Mouse (Mus musculus) bone marrow, adult 2 months (tissue): ENCODE measurements around the gene Psme4.

Experiments
- CTCF ChIP-seq: fragments of 200-500 bp; IDR thresholded peaks from 2 replicates; pipeline ENCODE4 v1.5.1; 2011; ENCODE audit warnings: low read length, control low read depth; ENCODE audit not compliant: control insufficient read depth, insufficient read depth
- POLR2A ChIP-seq: fragments of 200-500 bp; IDR thresholded peaks from 2 replicates; pipeline ENCODE4 v1.6.1; 2011; ENCODE audit warnings: low read depth, mild to moderate bottlenecking, control low read depth, low read length, borderline replicate concordance; ENCODE audit not compliant: control insufficient read depth

DNA sequence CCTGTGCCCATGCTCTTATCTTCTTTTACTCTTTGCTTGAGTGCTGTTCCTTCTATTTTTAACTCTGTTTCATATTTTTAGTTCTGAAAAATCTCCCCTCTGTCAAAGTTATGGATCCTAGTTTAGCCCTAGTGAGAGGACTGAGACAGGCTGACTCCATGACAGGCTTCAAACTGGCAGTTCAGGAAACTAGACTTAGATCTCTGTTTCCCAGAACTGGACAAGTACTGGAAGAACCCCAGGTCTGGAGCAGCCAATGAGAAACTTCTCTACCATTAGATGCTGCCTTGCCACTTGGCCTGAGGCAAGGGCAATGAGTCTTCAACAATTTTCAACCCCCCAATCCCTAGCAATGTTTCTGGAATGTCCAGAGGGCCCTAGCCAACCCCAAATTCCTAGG lies 40.8 kb upstream of the Psme4 start:
- TF ChIP-seq CTCF (no peak), POLR2A (no peak)
